Mouse (Mus musculus): Measurements from ENCODE around the gene Malsu1.

DNA sequence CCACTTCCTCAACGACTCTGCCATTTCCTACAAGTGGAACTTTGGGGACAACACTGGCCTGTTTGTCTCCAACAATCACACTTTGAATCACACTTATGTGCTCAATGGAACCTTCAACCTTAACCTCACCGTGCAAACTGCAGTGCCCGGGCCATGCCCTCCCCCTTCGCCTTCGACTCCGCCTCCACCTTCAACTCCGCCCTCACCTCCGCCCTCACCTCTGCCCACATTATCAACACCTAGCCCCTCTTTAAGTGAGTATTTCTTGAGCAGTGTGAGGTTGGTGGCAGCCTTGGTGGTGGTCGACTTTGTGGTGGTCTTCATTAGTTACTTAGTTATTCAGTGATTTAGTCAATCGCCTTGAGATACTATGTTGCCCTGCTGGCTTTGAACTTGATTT, 25.7 kb upstream of the Malsu1 start:
- TF ChIP-seq GATA1 (IDR thresholded peaks at IDR 0.05; ENCODE audit: borderline replicate concordance, low read length), result no peak
- TF ChIP-seq FLI1 (IDR thresholded peaks at IDR 0.05; ENCODE audit: low read length), result no peak
